Mouse (Mus musculus): ENCODE results near the gene Fgf22.

The Fgf22 gene

DNA sequence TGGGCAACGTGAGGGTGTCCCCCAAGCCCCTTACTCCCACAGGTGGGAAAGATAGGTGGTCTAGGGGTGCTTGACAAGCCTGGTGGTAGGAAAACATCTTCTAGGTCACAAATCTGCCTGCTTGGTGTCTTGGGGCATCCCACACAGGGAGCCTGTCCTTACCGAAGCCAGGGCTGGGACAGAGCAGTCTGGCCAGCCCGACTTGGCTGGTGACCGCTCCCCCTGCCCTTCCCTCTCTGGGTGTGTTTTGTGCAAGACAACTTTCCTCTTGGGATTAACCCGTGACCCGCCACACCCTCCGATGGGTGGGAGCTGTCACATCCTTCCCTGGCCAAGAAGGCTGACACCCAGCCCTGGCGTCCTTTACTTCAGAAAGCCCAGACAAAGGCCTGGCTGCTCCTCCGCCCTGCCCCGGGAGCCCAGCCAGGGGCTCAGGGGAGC lies 39.6 kb downstream of the Fgf22 start:
- Histone ChIP-seq H3K36me3 (ENCODE audit: insufficient read depth, low read length) (no peaks in the 10 kb centered on the region), H3K9me3 (ENCODE audit: low read length) (no peaks in the 10 kb centered on the region), H3K4me3 (replicated peaks; ENCODE audit: low read length) (peak overlapping the region; percentile 91), H3K4me1 (replicated peaks; ENCODE audit: low read depth, low read length) (peaks cover 59% of the 10 kb centered on the region), H3K27me3 (ENCODE audit: insufficient read depth, low read length) (peaks cover 29% of the 10 kb centered on the region)
- no peak for TF ChIP-seq NANOG (IDR thresholded peaks at IDR 0.05; ENCODE audit: borderline replicate concordance, low read length)
- TF ChIP-seq POU5F1 (IDR thresholded peaks at IDR 0.05; ENCODE audit: borderline replicate concordance, low read length), result no peak
- no peak for TF ChIP-seq CTCF (conservative IDR thresholded peaks at IDR 0.05; ENCODE audit: low read length)

DNA sequence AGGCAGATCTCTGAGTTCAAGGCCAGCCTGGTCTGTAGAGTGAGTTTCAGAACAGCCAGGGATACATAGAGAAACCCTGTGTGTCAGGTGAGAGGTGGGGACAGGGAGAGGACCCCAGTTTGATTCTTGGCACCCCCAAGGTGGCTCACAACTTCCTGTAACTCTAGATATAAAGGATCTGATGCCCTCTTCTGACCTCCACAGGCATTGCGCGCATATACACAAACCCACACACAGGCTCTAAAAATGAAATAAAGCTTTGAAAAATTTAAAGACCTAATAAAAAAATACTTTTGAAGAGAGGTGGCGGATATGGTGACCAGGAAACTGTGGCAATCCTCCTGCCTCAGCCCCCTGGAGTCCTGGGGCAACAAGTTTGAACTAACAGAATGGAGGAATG lies 41.0 kb downstream of the Fgf22 start:
- Histone ChIP-seq H3K27me3 (ENCODE audit: insufficient read depth, low read length) (peaks cover 17% of the 10 kb centered on the region), H3K4me1 (replicated peaks; ENCODE audit: low read depth, low read length) (peaks cover 69% of the 10 kb centered on the region), H3K36me3 (ENCODE audit: insufficient read depth, low read length) (no peaks in the 10 kb centered on the region), H3K4me3 (replicated peaks; ENCODE audit: low read length) (no peak overlapping the region), H3K9me3 (ENCODE audit: low read length) (no peaks in the 10 kb centered on the region)
- TF ChIP-seq CTCF (conservative IDR thresholded peaks at IDR 0.05; ENCODE audit: low read length), result 0 out of 2 replicates have a peak, but pooled peaks have one; percentile 12
- no peak for TF ChIP-seq POU5F1 (IDR thresholded peaks at IDR 0.05; ENCODE audit: borderline replicate concordance, low read length)
- TF ChIP-seq NANOG (IDR thresholded peaks at IDR 0.05; ENCODE audit: borderline replicate concordance, low read length), result no peak

DNA sequence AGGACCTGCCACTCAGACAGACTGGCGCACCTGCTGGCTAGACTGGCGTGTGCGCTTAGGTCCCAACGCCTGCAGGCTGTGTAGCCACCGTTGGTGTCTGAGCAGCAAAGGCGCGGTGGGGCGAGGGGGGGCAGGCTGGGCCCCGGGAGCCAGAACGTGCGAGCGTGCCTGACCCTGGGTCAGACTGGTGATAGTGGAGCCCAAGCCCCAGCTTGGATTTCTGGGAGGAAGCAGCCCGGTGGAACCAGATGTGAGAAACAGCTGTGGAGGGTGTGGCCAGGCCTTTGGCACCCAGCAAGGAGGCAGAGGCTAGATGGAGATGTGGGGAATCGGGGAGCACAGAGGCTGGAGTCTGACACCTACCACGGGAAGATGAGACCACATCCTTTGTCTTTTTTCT lies 42.5 kb downstream of the Fgf22 start:
- Histone ChIP-seq H3K27me3 (ENCODE audit: insufficient read depth, low read length) (peaks cover 17% of the 10 kb centered on the region), H3K4me3 (replicated peaks; ENCODE audit: low read length) (peak overlapping the region; percentile 52), H3K9me3 (ENCODE audit: low read length) (no peaks in the 10 kb centered on the region), H3K36me3 (ENCODE audit: insufficient read depth, low read length) (no peaks in the 10 kb centered on the region), H3K4me1 (replicated peaks; ENCODE audit: low read depth, low read length) (peaks cover 83% of the 10 kb centered on the region)
- no peak for TF ChIP-seq CTCF (conservative IDR thresholded peaks at IDR 0.05; ENCODE audit: low read length)
- TF ChIP-seq POU5F1 (IDR thresholded peaks at IDR 0.05; ENCODE audit: borderline replicate concordance, low read length), result no peak
- no peak for TF ChIP-seq NANOG (IDR thresholded peaks at IDR 0.05; ENCODE audit: borderline replicate concordance, low read length)

GRCm38 (mm10) chr10:79798289-79798928 lies 43.5 kb downstream of the Fgf22 start:
- H3K4me1 ChIP-seq (replicated peaks; ENCODE audit: low read depth, low read length), result peaks cover 88% of the 10 kb centered on the region
- H3K9me3 ChIP-seq (ENCODE audit: low read length), result no peaks in the 10 kb centered on the region
- TF ChIP-seq NANOG (IDR thresholded peaks at IDR 0.05; ENCODE audit: borderline replicate concordance, low read length) (no peak), CTCF (conservative IDR thresholded peaks at IDR 0.05; ENCODE audit: low read length) (no peak), POU5F1 (IDR thresholded peaks at IDR 0.05; ENCODE audit: borderline replicate concordance, low read length) (no peak)
- peaks cover 10% of the 10 kb centered on the region; the same call in 1 of the 2 replicates for H3K27me3 ChIP-seq (ENCODE audit: insufficient read depth, low read length)
- H3K36me3 ChIP-seq (ENCODE audit: insufficient read depth, low read length), result no peaks in the 10 kb centered on the region
- no peak overlapping the region for H3K4me3 ChIP-seq (replicated peaks; ENCODE audit: low read length)

DNA sequence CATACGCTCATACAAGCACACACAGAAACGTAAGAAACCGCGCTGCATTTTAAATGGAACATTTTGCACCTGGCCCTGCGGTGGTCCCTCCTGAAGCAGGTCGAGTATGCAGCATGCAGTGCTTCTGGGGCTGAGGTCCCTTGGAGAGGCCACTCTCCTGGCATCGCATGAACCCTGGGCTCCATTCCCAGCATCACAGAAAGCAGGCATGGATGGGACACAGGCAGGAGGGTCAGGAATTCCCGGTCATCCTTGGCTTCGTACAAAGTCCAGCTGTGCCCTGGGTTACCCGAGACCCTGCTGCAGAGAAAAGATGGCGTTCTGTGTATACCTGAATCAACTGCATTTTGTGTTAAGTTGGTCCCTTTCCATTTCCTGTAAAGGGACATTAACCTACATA lies 45.6 kb downstream of the Fgf22 start:
- Histone ChIP-seq H3K27me3 (ENCODE audit: insufficient read depth, low read length) (0 out of 2 replicates have a peak, but pooled peaks cover 4% of the 10 kb centered on the region), H3K4me1 (replicated peaks; ENCODE audit: low read depth, low read length) (peaks cover 90% of the 10 kb centered on the region), H3K36me3 (ENCODE audit: insufficient read depth, low read length) (no peaks in the 10 kb centered on the region), H3K9me3 (ENCODE audit: low read length) (no peaks in the 10 kb centered on the region), H3K4me3 (replicated peaks; ENCODE audit: low read length) (no peak overlapping the region)
- no peak for TF ChIP-seq POU5F1 (IDR thresholded peaks at IDR 0.05; ENCODE audit: borderline replicate concordance, low read length)
- TF ChIP-seq CTCF (conservative IDR thresholded peaks at IDR 0.05; ENCODE audit: low read length), result no peak
- no peak for TF ChIP-seq NANOG (IDR thresholded peaks at IDR 0.05; ENCODE audit: borderline replicate concordance, low read length)

GRCm38 (mm10) chr10:79801837-79802236 lies 47.0 kb downstream of the Fgf22 start:
- Histone ChIP-seq H3K36me3 (ENCODE audit: insufficient read depth, low read length) (no peaks in the 10 kb centered on the region), H3K4me1 (replicated peaks; ENCODE audit: low read depth, low read length) (peaks cover 92% of the 10 kb centered on the region), H3K27me3 (ENCODE audit: insufficient read depth, low read length) (peaks cover 4% of the 10 kb centered on the region; the same call in 1 of the 2 replicates), H3K4me3 (replicated peaks; ENCODE audit: low read length) (peak overlapping the region; percentile 43; the same call in 1 of the 2 replicates), H3K9me3 (ENCODE audit: low read length) (no peaks in the 10 kb centered on the region)
- no peak for TF ChIP-seq CTCF (conservative IDR thresholded peaks at IDR 0.05; ENCODE audit: low read length)
- no peak for TF ChIP-seq POU5F1 (IDR thresholded peaks at IDR 0.05; ENCODE audit: borderline replicate concordance, low read length)
- no peak for TF ChIP-seq NANOG (IDR thresholded peaks at IDR 0.05; ENCODE audit: borderline replicate concordance, low read length)

DNA sequence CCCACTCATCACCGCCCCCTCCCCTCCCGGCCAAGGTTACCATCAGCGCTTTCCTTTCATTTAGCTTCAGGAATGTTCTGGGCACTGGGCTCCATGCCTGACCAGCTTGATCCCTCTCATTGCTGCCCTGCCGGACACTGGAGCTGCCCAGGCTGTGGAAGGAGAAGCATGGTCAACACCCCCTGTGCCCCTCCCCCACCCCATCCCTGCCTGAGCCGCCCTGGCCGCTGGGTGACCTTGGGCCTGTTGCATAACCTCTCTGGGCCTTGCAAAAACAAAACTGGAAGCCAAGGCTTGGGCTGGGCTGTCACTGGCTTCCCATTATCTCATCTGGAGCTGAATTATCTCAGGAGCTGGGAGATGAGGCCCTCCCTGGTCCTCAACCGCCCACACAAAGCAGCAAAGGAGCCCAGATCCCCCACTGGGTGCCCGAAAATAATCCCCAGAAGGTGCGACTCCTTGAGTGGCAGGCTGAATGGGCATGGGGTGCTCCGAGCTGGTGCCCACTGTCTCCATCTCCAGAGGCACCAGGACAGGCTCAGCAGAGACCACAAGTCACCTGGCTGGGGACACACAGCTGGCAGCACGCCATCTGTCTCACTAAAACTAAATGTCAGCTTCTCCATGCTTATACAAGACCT lies 47.6 kb downstream of the Fgf22 start:
- Histone ChIP-seq H3K4me1 (replicated peaks; ENCODE audit: low read depth, low read length) (peaks cover 92% of the 10 kb centered on the region), H3K36me3 (ENCODE audit: insufficient read depth, low read length) (peaks cover 2% of the 10 kb centered on the region), H3K27me3 (ENCODE audit: insufficient read depth, low read length) (peaks cover 4% of the 10 kb centered on the region; the same call in 1 of the 2 replicates), H3K4me3 (replicated peaks; ENCODE audit: low read length) (peak overlapping the region; percentile 43), H3K9me3 (ENCODE audit: low read length) (no peaks in the 10 kb centered on the region)
- no peak for TF ChIP-seq NANOG (IDR thresholded peaks at IDR 0.05; ENCODE audit: borderline replicate concordance, low read length)
- TF ChIP-seq CTCF (conservative IDR thresholded peaks at IDR 0.05; ENCODE audit: low read length), result no peak
- TF ChIP-seq POU5F1 (IDR thresholded peaks at IDR 0.05; ENCODE audit: borderline replicate concordance, low read length), result no peak

DNA sequence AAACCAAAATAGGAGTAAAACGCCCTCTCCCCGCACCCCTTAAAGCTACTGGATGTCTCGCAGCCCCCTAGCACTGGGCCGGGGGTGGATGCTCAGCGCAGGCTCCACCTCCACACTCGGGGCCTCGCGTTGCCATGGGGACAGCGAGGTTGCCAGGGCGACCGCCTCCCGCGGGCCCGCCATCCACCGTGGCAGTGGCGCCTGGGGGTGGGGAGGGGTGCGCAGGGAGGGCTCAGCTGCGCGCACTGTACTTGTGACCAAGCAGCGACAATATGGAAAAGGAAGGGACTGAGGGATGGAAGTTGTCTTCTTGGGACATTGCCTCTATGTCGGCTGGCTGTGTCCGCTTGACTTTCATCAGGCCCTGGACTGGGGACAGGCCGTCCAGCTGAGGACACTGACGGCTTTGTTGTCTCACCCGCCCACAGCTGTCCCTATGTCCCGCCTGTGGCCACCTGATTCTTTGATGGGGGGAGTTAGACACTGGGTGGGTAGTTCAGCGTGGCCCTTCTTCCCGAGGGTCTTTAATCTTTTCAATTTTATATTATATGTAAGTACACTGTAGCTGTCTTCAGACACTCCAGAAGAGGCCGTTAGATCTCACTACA lies 48.9 kb downstream of the Fgf22 start:
- Histone ChIP-seq H3K27me3 (ENCODE audit: insufficient read depth, low read length) (peaks cover 4% of the 10 kb centered on the region; the same call in 1 of the 2 replicates), H3K4me3 (replicated peaks; ENCODE audit: low read length) (peak overlapping the region; percentile 49), H3K4me1 (replicated peaks; ENCODE audit: low read depth, low read length) (peaks cover 91% of the 10 kb centered on the region), H3K36me3 (ENCODE audit: insufficient read depth, low read length) (peaks cover 10% of the 10 kb centered on the region), H3K9me3 (ENCODE audit: low read length) (no peaks in the 10 kb centered on the region)
- no peak for TF ChIP-seq NANOG (IDR thresholded peaks at IDR 0.05; ENCODE audit: borderline replicate concordance, low read length)
- TF ChIP-seq CTCF (conservative IDR thresholded peaks at IDR 0.05; ENCODE audit: low read length), result no peak
- TF ChIP-seq POU5F1 (IDR thresholded peaks at IDR 0.05; ENCODE audit: borderline replicate concordance, low read length), result no peak
